Mouse (Mus musculus): ENCODE results near the gene Ccdc71.

- TF ChIP-seq CTCF (IDR thresholded peaks at IDR 0.05; ENCODE audit: borderline replicate concordance, insufficient read depth, low read depth, low read length), result no peak
- TF ChIP-seq POLR2A (IDR thresholded peaks at IDR 0.05; ENCODE audit: borderline replicate concordance, insufficient read depth, low read length), result no peak
Observed at GRCm38 (mm10) chr9:108449860-108450259, 10.5 kb upstream of the Ccdc71 start.

Measured in cerebellum, adult 2 months (tissue).